Mouse (Mus musculus) bone marrow, adult 2 months (tissue): ENCODE measurements around the gene Olfr963.

Experiments used
- CTCF ChIP-seq: fragments of 200-500 bp; IDR thresholded peaks from 2 replicates; pipeline ENCODE4 v1.5.1; 2011; ENCODE audit warnings: low read length, control low read depth; ENCODE audit not compliant: control insufficient read depth, insufficient read depth
- POLR2A ChIP-seq: fragments of 200-500 bp; IDR thresholded peaks from 2 replicates; pipeline ENCODE4 v1.6.1; 2011; ENCODE audit warnings: low read depth, mild to moderate bottlenecking, control low read depth, low read length, borderline replicate concordance; ENCODE audit not compliant: control insufficient read depth

DNA sequence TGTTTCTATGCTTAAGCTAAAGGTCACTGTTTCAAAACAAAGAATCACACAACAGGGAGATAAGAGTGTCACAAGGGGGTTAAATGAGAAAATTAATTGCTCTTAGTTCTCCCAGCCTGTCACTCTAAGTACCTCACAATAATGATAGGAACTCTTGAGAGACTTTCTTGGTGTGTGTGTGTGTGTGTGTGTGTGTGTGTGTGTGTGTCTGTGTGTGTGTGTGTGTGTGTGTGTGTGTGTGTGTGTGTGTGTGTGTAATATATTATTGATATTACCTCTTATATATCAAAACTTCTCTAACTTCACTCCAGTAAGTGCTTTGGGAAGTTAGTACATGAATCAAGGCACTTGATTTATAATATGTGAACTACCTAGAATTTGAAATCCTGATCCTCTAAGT, 44.0 kb downstream of the Olfr963 start, which contains the start of gene Olfr965:
- TF ChIP-seq CTCF (no peak), POLR2A (no peak)
